Mouse (Mus musculus) NIH3T3 (cell line): ENCODE measurements around the gene Anapc16.
"Not testable (repeated sequence)": the region's sequence is repeated elsewhere in the genome, so short reads cannot be mapped to it uniquely, and the experiment has no call there.

Experiments used
- DNase-seq: peaks from one replicate; pipeline ENCODE4 v3.0.0-alpha.2; 2012; ENCODE audit warnings: low read depth

Gene Anapc16

GRCm38 (mm10) chr10:60001663-60002062 lies 1.3 kb downstream of the Anapc16 start:
- not testable (repeated sequence) for DNase-seq

- no peak for DNase-seq
Observed at GRCm38 (mm10) chr10:59999057-59999456, 3.9 kb downstream of the Anapc16 start.

GRCm38 (mm10) chr10:59997591-59997990 lies 5.3 kb downstream of the Anapc16 start:
- peak; percentile 91 for DNase-seq

- no peak for DNase-seq
Observed at GRCm38 (mm10) chr10:59995889-59996288, 7.0 kb downstream of the Anapc16 start.

- not testable (repeated sequence) for DNase-seq
Observed at GRCm38 (mm10) chr10:59993813-59994212, 9.1 kb downstream of the Anapc16 start.

GRCm38 (mm10) chr10:59992024-59992423 lies 10.9 kb downstream of the Anapc16 start:
- no peak for DNase-seq

GRCm38 (mm10) chr10:59991262-59991880 lies 11.6 kb downstream of the Anapc16 start:
- DNase-seq, result no peak

- DNase-seq, result no peak
Observed at GRCm38 (mm10) chr10:59990393-59990792, 12.5 kb downstream of the Anapc16 start.

- no peak for DNase-seq
Observed at GRCm38 (mm10) chr10:59988036-59988435, 14.9 kb downstream of the Anapc16 start.

GRCm38 (mm10) chr10:59982379-59982873 lies 20.5 kb downstream of the Anapc16 start:
- DNase-seq, result no peak

- peak; percentile 77 for DNase-seq
Observed at GRCm38 (mm10) chr10:59981792-59982191, 21.1 kb downstream of the Anapc16 start.

GRCm38 (mm10) chr10:59981336-59981735 lies 21.6 kb downstream of the Anapc16 start:
- no peak for DNase-seq

- DNase-seq, result no peak
Observed at GRCm38 (mm10) chr10:59980815-59981244, 22.1 kb downstream of the Anapc16 start.

- DNase-seq, result peak; percentile 96
Observed at GRCm38 (mm10) chr10:59978873-59979743, 23.8 kb downstream of the Anapc16 start.

- DNase-seq, result peak; percentile 18
Observed at GRCm38 (mm10) chr10:59978401-59978800, 24.5 kb downstream of the Anapc16 start.

GRCm38 (mm10) chr10:59977715-59978343 lies 25.1 kb downstream of the Anapc16 start:
- DNase-seq, result no peak

- DNase-seq, result no peak
Observed at GRCm38 (mm10) chr10:59977141-59977540, 25.8 kb downstream of the Anapc16 start.

GRCm38 (mm10) chr10:59974786-59975185 lies 28.1 kb downstream of the Anapc16 start:
- DNase-seq, result no peak

GRCm38 (mm10) chr10:59974191-59974664 lies 28.7 kb downstream of the Anapc16 start:
- DNase-seq, result no peak

- DNase-seq, result no peak
Observed at GRCm38 (mm10) chr10:59973400-59973799, 29.5 kb downstream of the Anapc16 start.

GRCm38 (mm10) chr10:59972999-59973398 lies 29.9 kb downstream of the Anapc16 start:
- no peak for DNase-seq

GRCm38 (mm10) chr10:59972534-59972933 lies 30.4 kb downstream of the Anapc16 start:
- DNase-seq, result no peak
